Mouse (Mus musculus): Measurements from ENCODE around the gene Kpna6.

DNA sequence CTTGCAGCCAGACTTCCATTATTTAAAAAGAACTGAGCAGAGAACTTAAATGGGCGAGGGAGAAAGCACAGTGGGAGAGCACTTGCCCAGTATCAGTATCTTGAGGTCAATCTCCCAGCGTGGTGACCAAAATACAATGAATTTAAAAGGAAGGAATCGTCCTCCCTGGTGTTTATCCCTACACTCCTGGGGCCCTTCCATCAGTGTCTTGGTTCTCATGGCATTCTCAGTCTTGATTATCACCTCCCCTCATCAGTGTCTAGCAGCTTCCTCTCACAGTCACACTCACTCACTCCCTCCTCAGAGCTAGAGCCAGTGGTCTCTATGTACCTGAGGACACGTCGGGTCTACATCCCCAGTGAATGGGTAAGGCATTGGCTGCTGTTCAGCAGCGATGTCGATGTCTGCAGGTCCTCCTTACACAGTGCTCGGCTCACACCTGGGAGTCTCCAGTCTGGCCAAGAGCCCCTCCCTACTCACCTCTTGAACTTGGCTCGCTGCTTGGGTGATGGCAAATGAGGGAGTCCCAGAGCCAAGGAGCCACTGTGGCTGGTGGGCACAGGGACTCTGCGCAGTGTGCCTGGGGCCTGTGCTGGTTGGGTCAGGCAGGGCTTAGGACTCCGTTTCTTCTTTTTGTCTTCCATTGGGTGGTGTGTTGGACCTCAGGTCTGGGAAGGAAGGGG lies 50.3 kb downstream of the Kpna6 start:
- TF ChIP-seq CTCF (IDR thresholded peaks at IDR 0.05; ENCODE audit: control insufficient read depth, insufficient read depth, low read length): no peak
- TF ChIP-seq POLR2A (IDR thresholded peaks at IDR 0.05; ENCODE audit: borderline replicate concordance, control insufficient read depth, low read depth, low read length): no peak
